Mouse (Mus musculus): ENCODE data around the gene Tspan17. TPM values are rescaled to one million over a fixed set of nuclear protein-coding genes. Genes with fewer than 3 reads are reported as not detected.
"Not testable (repeated sequence)": the region's sequence is repeated elsewhere in the genome, so short reads cannot be mapped to it uniquely, and the experiment has no call there.

Gene Tspan17
- polyA plus RNA-seq, 1 experiment = 12.0 TPM

- TF ChIP-seq POLR2A (IDR thresholded peaks at IDR 0.05; ENCODE audit: borderline replicate concordance, control insufficient read depth, low read depth, low read length) (no peak), CTCF (IDR thresholded peaks at IDR 0.05; ENCODE audit: control insufficient read depth, insufficient read depth, low read length) (no peak)
- 68% methylated on average over 3 of the region's 3 CpGs for WGBS
- no peak overlapping the region for H3K27ac ChIP-seq (ENCODE audit: control insufficient read depth, insufficient read depth, low read depth, low read length, poor library complexity)
- H3K4me1 ChIP-seq (ENCODE audit: control insufficient read depth, insufficient read depth, low read length) = no peaks in the 10 kb centered on the region
- H3K4me3 ChIP-seq (replicated peaks; ENCODE audit: control insufficient read depth, low read depth, low read length) = no peak overlapping the region
These were observed 8.6 kb upstream of the Tspan17 start for GRCm38 (mm10) chr13:54780592-54780991.

GRCm38 (mm10) chr13:54781086-54781485 lies 8.1 kb upstream of the Tspan17 start:
- 76% methylated on average over 3 of the region's 3 CpGs for WGBS
- TF ChIP-seq POLR2A (IDR thresholded peaks at IDR 0.05; ENCODE audit: borderline replicate concordance, control insufficient read depth, low read depth, low read length) = no peak
- TF ChIP-seq CTCF (IDR thresholded peaks at IDR 0.05; ENCODE audit: control insufficient read depth, insufficient read depth, low read length) = no peak

GRCm38 (mm10) chr13:54783235-54783634 lies 5.9 kb upstream of the Tspan17 start:
- WGBS = 50% methylated on average over 2 of the region's 2 CpGs
- no peaks in the 10 kb centered on the region for H3K4me1 ChIP-seq (ENCODE audit: control insufficient read depth, insufficient read depth, low read length)
- TF ChIP-seq POLR2A (IDR thresholded peaks at IDR 0.05; ENCODE audit: borderline replicate concordance, control insufficient read depth, low read depth, low read length) = no peak
- TF ChIP-seq CTCF (IDR thresholded peaks at IDR 0.05; ENCODE audit: control insufficient read depth, insufficient read depth, low read length) = no peak
- H3K27ac ChIP-seq (ENCODE audit: control insufficient read depth, insufficient read depth, low read depth, low read length, poor library complexity) = no peak overlapping the region
- no peak overlapping the region for H3K4me3 ChIP-seq (replicated peaks; ENCODE audit: control insufficient read depth, low read depth, low read length)

More at GRCm38 (mm10) chr13:54781086-54781485, 8.1 kb upstream of the Tspan17 start:
- Histone ChIP-seq H3K27ac (ENCODE audit: control insufficient read depth, insufficient read depth, low read depth, low read length, poor library complexity) (no peak overlapping the region), H3K4me3 (replicated peaks; ENCODE audit: control insufficient read depth, low read depth, low read length) (no peak overlapping the region), H3K4me1 (ENCODE audit: control insufficient read depth, insufficient read depth, low read length) (no peaks in the 10 kb centered on the region)

GRCm38 (mm10) chr13:54783698-54784097 lies 5.5 kb upstream of the Tspan17 start, which contains the start of gene Eif4e1b:
Eif4e1b (plus strand) TSS chr13:54783998.
- WGBS = 75% methylated on average over 4 of the region's 4 CpGs
- TF ChIP-seq POLR2A (IDR thresholded peaks at IDR 0.05; ENCODE audit: borderline replicate concordance, control insufficient read depth, low read depth, low read length) (no peak), CTCF (IDR thresholded peaks at IDR 0.05; ENCODE audit: control insufficient read depth, insufficient read depth, low read length) (no peak)
- no peak within 1 kb of the TSS for H3K27ac ChIP-seq (ENCODE audit: control insufficient read depth, insufficient read depth, low read depth, low read length, poor library complexity)

GRCm38 (mm10) chr13:54787591-54787990 lies 1.6 kb upstream of the Tspan17 start:
- H3K27ac ChIP-seq (ENCODE audit: control insufficient read depth, insufficient read depth, low read depth, low read length, poor library complexity); H3K4me1 ChIP-seq (ENCODE audit: control insufficient read depth, insufficient read depth, low read length); H3K4me3 ChIP-seq (replicated peaks; ENCODE audit: control insufficient read depth, low read depth, low read length): not testable (repeated sequence)
- 46% methylated on average over 2 of the region's 2 CpGs for WGBS

More at GRCm38 (mm10) chr13:54783698-54784097, 5.5 kb upstream of the Tspan17 start, which contains the start of gene Eif4e1b:
- no peak within 1 kb of the TSS for H3K4me3 ChIP-seq (replicated peaks; ENCODE audit: control insufficient read depth, low read depth, low read length)
- H3K4me1 ChIP-seq (ENCODE audit: control insufficient read depth, insufficient read depth, low read length) = no peaks in the 10 kb centered on the region

GRCm38 (mm10) chr13:54789561-54790397 lies 602 bp downstream of the Tspan17 start:
- TF ChIP-seq CTCF (IDR thresholded peaks at IDR 0.05; ENCODE audit: control insufficient read depth, insufficient read depth, low read length) (no peak), POLR2A (IDR thresholded peaks at IDR 0.05; ENCODE audit: borderline replicate concordance, control insufficient read depth, low read depth, low read length) (no peak)
- H3K4me1 ChIP-seq (ENCODE audit: control insufficient read depth, insufficient read depth, low read length) = no peaks in the 10 kb centered on the region
- peak overlapping the region; percentile 68 for H3K4me3 ChIP-seq (replicated peaks; ENCODE audit: control insufficient read depth, low read depth, low read length)
- H3K27ac ChIP-seq (ENCODE audit: control insufficient read depth, insufficient read depth, low read depth, low read length, poor library complexity) = no peak overlapping the region; the same call in 1 of the 2 replicates
- 3% methylated on average over 38 of the region's 38 CpGs for WGBS

GRCm38 (mm10) chr13:54792259-54793230 lies 3.4 kb downstream of the Tspan17 start:
- H3K4me3 ChIP-seq (replicated peaks; ENCODE audit: control insufficient read depth, low read depth, low read length) = no peak overlapping the region
- no peak overlapping the region for H3K27ac ChIP-seq (ENCODE audit: control insufficient read depth, insufficient read depth, low read depth, low read length, poor library complexity)
- 25% methylated on average over 21 of the region's 21 CpGs for WGBS
- no peaks in the 10 kb centered on the region for H3K4me1 ChIP-seq (ENCODE audit: control insufficient read depth, insufficient read depth, low read length)
- TF ChIP-seq CTCF (IDR thresholded peaks at IDR 0.05; ENCODE audit: control insufficient read depth, insufficient read depth, low read length) = no peak
- no peak for TF ChIP-seq POLR2A (IDR thresholded peaks at IDR 0.05; ENCODE audit: borderline replicate concordance, control insufficient read depth, low read depth, low read length)

- no peak for TF ChIP-seq POLR2A (IDR thresholded peaks at IDR 0.05; ENCODE audit: borderline replicate concordance, control insufficient read depth, low read depth, low read length)
- no peak for TF ChIP-seq CTCF (IDR thresholded peaks at IDR 0.05; ENCODE audit: control insufficient read depth, insufficient read depth, low read length)
- H3K27ac ChIP-seq (ENCODE audit: control insufficient read depth, insufficient read depth, low read depth, low read length, poor library complexity) = no peak overlapping the region
- 84% methylated on average over 16 of the region's 16 CpGs for WGBS
- H3K4me1 ChIP-seq (ENCODE audit: control insufficient read depth, insufficient read depth, low read length) = no peaks in the 10 kb centered on the region
- H3K4me3 ChIP-seq (replicated peaks; ENCODE audit: control insufficient read depth, low read depth, low read length) = no peak overlapping the region
These were observed 4.9 kb downstream of the Tspan17 start for GRCm38 (mm10) chr13:54794002-54794577.

All from bone marrow, adult 2 months (tissue).